Comparison of ENCODE assay signal across 15 mouse cellular contexts in the genomic region with DNA sequence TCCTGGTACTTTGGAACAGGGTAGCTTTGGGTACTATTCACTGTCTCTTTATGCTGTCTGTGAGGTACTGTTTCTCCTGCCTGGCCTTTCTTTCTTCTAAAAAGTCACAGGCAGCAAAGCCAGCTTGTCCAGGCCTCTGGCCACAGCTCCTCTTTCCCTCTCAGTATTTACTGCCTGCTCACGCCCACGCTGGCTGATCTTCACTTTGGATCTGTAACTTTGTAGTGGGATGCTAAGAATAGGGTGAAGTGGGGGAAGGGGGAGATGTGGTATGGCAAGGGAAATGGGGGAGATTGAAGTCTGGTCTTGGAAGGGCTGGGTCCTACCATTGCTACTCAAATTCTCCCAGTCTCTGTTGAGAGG. TPM values are rescaled to one million over a fixed set of nuclear protein-coding genes. Genes with fewer than 3 reads are reported as not detected.
A peak's percentile ranks its signal among the peaks of the same experiment; 100 is the strongest.
DNase-seq lines count a peak whose midpoint lies in the region; ATAC-seq and TF ChIP-seq lines count a peak whose summit lies in the region.
"Had no signal": no experiment of that assay in that cellular context is flagged by ENCODE, and none has a peak within 500 bp of the region (broad histone marks: within the 10 kb centered on the region; RNA-seq: fewer than 3 reads in every experiment).

No protein-coding gene starts in this region.

- H3K4me3 ChIP-seq in heart, embryonic 12.5 days, result no peak overlapping the region
- peak overlapping the region; percentile 59 for H3K4me3 ChIP-seq in lung, embryonic 16.5 days (ENCODE audit: low read length)
- H3K4me3 ChIP-seq in lung, adult 2 months (replicated peaks; ENCODE audit: extremely low read depth, low read depth, low read length), result no peak overlapping the region
- H3K4me3 ChIP-seq in limb, embryonic 10.5 days, result peak overlapping the region; percentile 65
- H3K4me3 ChIP-seq: myocyte had no signal

- peaks cover 100% of the 10 kb centered on the region for H3K27me3 ChIP-seq in heart, embryonic 12.5 days (replicated peaks)
- H3K27me3 ChIP-seq in lung, embryonic 16.5 days (ENCODE audit: control insufficient read depth, insufficient read depth, low read depth, low read length), result peaks cover 40% of the 10 kb centered on the region
- peaks cover 100% of the 10 kb centered on the region for H3K27me3 ChIP-seq in limb, embryonic 10.5 days (ENCODE audit: low read depth, poor library complexity, severe bottlenecking)

- no peak for TF ChIP-seq POLR2A in lung, adult 2 months (IDR thresholded peaks at IDR 0.05; ENCODE audit: borderline replicate concordance, extremely low read depth, low read depth, low read length)

- no peak for ATAC-seq in heart, embryonic 12.5 days (ENCODE audit: insufficient number of reproducible peaks, low FRiP score)
- ATAC-seq in lung, embryonic 16.5 days (ENCODE audit: low read depth), result no peak

- H3K4me2 ChIP-seq in heart, embryonic 12.5 days, result 0 out of 2 replicates have a peak overlapping the region, but pooled peaks have one; percentile 8
- peak overlapping the region; percentile 65 for H3K4me2 ChIP-seq in lung, embryonic 16.5 days (ENCODE audit: low read depth, low read length)
- H3K4me2 ChIP-seq: limb, embryonic 15.5 days had no signal

- no peak for TF ChIP-seq CTCF in lung, adult 2 months (IDR thresholded peaks at IDR 0.05; ENCODE audit: insufficient read depth, low read length)

- H3K9ac ChIP-seq in heart, embryonic 12.5 days, result no peak overlapping the region
- H3K9ac ChIP-seq in lung, embryonic 16.5 days (ENCODE audit: low read length), result peak overlapping the region; percentile 76
- H3K9ac ChIP-seq: limb, embryonic 15.5 days had no signal

- H3K9me3 ChIP-seq in heart, embryonic 12.5 days (replicated peaks), result no peaks in the 10 kb centered on the region
- no peaks in the 10 kb centered on the region for H3K9me3 ChIP-seq in lung, embryonic 16.5 days (ENCODE audit: control insufficient read depth, low read length)
- no peaks in the 10 kb centered on the region for H3K9me3 ChIP-seq in limb, embryonic 10.5 days (replicated peaks)
- H3K9me3 ChIP-seq: limb, embryonic 15.5 days had no signal

- DNase-seq in heart, postnatal 4 days, result no peak
- no peak for DNase-seq in lung, adult 2 months
- DNase-seq in limb, embryonic 10.5 days (ENCODE audit: low spot score), result no peak
- no peak for DNase-seq in adrenal gland, postnatal 14 days
- DNase-seq in right cerebral cortex, postnatal 25 days, result no peak
- DNase-seq in frontal cortex, postnatal 36 days (ENCODE audit: low spot score in 2 of 2), result no peak

- no peak overlapping the region for H3K27ac ChIP-seq in heart, embryonic 12.5 days (ENCODE audit: poor library complexity, severe bottlenecking)
- H3K27ac ChIP-seq in lung, embryonic 16.5 days (ENCODE audit: low read length), result peak overlapping the region; percentile 95
- H3K27ac ChIP-seq in limb, embryonic 10.5 days, result peak overlapping the region; percentile 95
- H3K27ac ChIP-seq: limb, embryonic 15.5 days had no signal

- WGBS in heart, embryonic 12.5 days, result 16% methylated on average over 2 of the region's 2 CpGs
- WGBS in lung, embryonic 16.5 days, result 9% methylated on average over 2 of the region's 2 CpGs
- WGBS in lung, adult 2 months, result 55% methylated on average over 2 of the region's 2 CpGs
- WGBS in limb, embryonic 10.5 days, result 12% methylated on average over 2 of the region's 2 CpGs

- 0 out of 2 replicates have a peak, but pooled peaks cover 6% of the 10 kb centered on the region for H3K4me1 ChIP-seq in heart, embryonic 12.5 days (replicated peaks)
- H3K4me1 ChIP-seq in lung, embryonic 16.5 days (replicated peaks; ENCODE audit: control insufficient read depth, insufficient read depth, low read length), result peaks cover 35% of the 10 kb centered on the region
- no peaks in the 10 kb centered on the region for H3K4me1 ChIP-seq in lung, adult 2 months (ENCODE audit: control insufficient read depth, insufficient read depth, low read length)
- peaks cover 97% of the 10 kb centered on the region for H3K4me1 ChIP-seq in limb, embryonic 10.5 days

- H3K36me3 ChIP-seq in heart, embryonic 12.5 days, result no peaks in the 10 kb centered on the region
- H3K36me3 ChIP-seq in lung, embryonic 16.5 days (ENCODE audit: control insufficient read depth, insufficient read depth, low read length), result no peaks in the 10 kb centered on the region
- no peaks in the 10 kb centered on the region for H3K36me3 ChIP-seq in limb, embryonic 10.5 days
- H3K36me3 ChIP-seq: limb, embryonic 15.5 days had no signal

RNA-seq across cellular contexts. Expression of gene Hoxb3, which starts 10.9 kb away (rescaled TPM):
- polyA plus RNA-seq in heart, embryonic 12.5 days (2016; fragmentation: Nextera tagmentation; extraction: Ambion mirVana), result 0.45 and 0.86 TPM in 2 replicates
- total RNA-seq in heart, postnatal 4 days (2021), result 1 to 10 TPM; 1.4 to 1.5 TPM
- 2.1 and 2.6 TPM in 2 replicates for polyA plus RNA-seq in lung, embryonic 16.5 days (2015; fragmentation: Nextera tagmentation; extraction: Ambion mirVana)
- 11.0 and 13.2 TPM in 2 replicates for polyA plus RNA-seq in lung, adult 2 months (2012; rRNA removed)
- polyA plus RNA-seq in limb, embryonic 10.5 days (2016; fragmentation: Nextera tagmentation; extraction: Ambion mirVana), result 0.76 and 1.0 TPM in 2 replicates
- total RNA-seq in adrenal gland, postnatal 14 days (2021), result 17.1 and 26.0 TPM in 2 replicates
- total RNA-seq: layer of hippocampus, postnatal 10 days; MEL had no signal
- polyA plus RNA-seq: myocyte had no signal

RNA-seq across cellular contexts. Expression of gene Hoxb4, which starts 15.9 kb away (rescaled TPM):
- polyA plus RNA-seq in heart, embryonic 12.5 days (2016; fragmentation: Nextera tagmentation; extraction: Ambion mirVana), result 0.19 and 0.32 TPM in 2 replicates
- total RNA-seq in heart, postnatal 4 days (2021), result 1 to 10 TPM in 1 of 2 experiments, under 1 TPM in 1; 0.74 to 1.0 TPM
- 3.4 TPM in 2 replicates for polyA plus RNA-seq in lung, embryonic 16.5 days (2015; fragmentation: Nextera tagmentation; extraction: Ambion mirVana)
- 9.9 and 12.5 TPM in 2 replicates for polyA plus RNA-seq in lung, adult 2 months (2012; rRNA removed)
- polyA plus RNA-seq in limb, embryonic 10.5 days (2016; fragmentation: Nextera tagmentation; extraction: Ambion mirVana), result 0.89 and 1.2 TPM in 2 replicates
- 14.0 and 15.7 TPM in 2 replicates for total RNA-seq in adrenal gland, postnatal 14 days (2021)
- total RNA-seq: layer of hippocampus, postnatal 10 days; MEL had no signal
- polyA plus RNA-seq: myocyte had no signal

RNA-seq across cellular contexts. Expression of gene Hoxb2, which starts 16.3 kb away (rescaled TPM):
- 4.0 TPM in 2 replicates for polyA plus RNA-seq in heart, embryonic 12.5 days (2016; fragmentation: Nextera tagmentation; extraction: Ambion mirVana)
- total RNA-seq in heart, postnatal 4 days (2021), result 1 to 10 TPM; 1.3 to 2.2 TPM
- 20.1 and 24.0 TPM in 2 replicates for polyA plus RNA-seq in lung, embryonic 16.5 days (2015; fragmentation: Nextera tagmentation; extraction: Ambion mirVana)
- 19.7 and 24.7 TPM in 2 replicates for polyA plus RNA-seq in lung, adult 2 months (2012; rRNA removed)
- polyA plus RNA-seq in limb, embryonic 10.5 days (2016; fragmentation: Nextera tagmentation; extraction: Ambion mirVana), result 11.3 and 13.5 TPM in 2 replicates
- 18.0 and 19.3 TPM in 2 replicates for total RNA-seq in adrenal gland, postnatal 14 days (2021)
- total RNA-seq: gastrocnemius, adult 18-20 months; layer of hippocampus, postnatal 10 days; MEL had no signal
- polyA plus RNA-seq: myocyte had no signal

RNA-seq across cellular contexts. Expression of gene Hoxb5, which starts 30.8 kb away (rescaled TPM):
- 0.14 and 1.9 TPM in 2 replicates for polyA plus RNA-seq in heart, embryonic 12.5 days (2016; fragmentation: Nextera tagmentation; extraction: Ambion mirVana)
- under 1 TPM in 1 of 2 experiments, not detected in 1; 0.32 TPM for total RNA-seq in heart, postnatal 4 days (2021)
- polyA plus RNA-seq in lung, embryonic 16.5 days (2015; fragmentation: Nextera tagmentation; extraction: Ambion mirVana), result 39.2 and 46.6 TPM in 2 replicates
- 12.1 and 15.6 TPM in 2 replicates for polyA plus RNA-seq in lung, adult 2 months (2012; rRNA removed)
- 5.5 and 5.9 TPM in 2 replicates for polyA plus RNA-seq in limb, embryonic 10.5 days (2016; fragmentation: Nextera tagmentation; extraction: Ambion mirVana)
- total RNA-seq in adrenal gland, postnatal 14 days (2021), result 17.1 and 18.7 TPM in 2 replicates
- total RNA-seq: layer of hippocampus, postnatal 10 days; megakaryocyte-erythroid progenitor cell, adult 5-6 weeks; MEL had no signal
- polyA plus RNA-seq: myocyte had no signal

RNA-seq across cellular contexts. Expression of gene Hoxb1, which starts 31.6 kb away (rescaled TPM):
- polyA plus RNA-seq in heart, embryonic 12.5 days (2016; fragmentation: Nextera tagmentation; extraction: Ambion mirVana), result not detected in 2 replicates
- not detected for total RNA-seq in heart, postnatal 4 days (2021)
- 0.18 TPM in 1 of 2 replicates, not detected in the other for polyA plus RNA-seq in lung, embryonic 16.5 days (2015; fragmentation: Nextera tagmentation; extraction: Ambion mirVana)
- polyA plus RNA-seq in lung, adult 2 months (2012; rRNA removed), result not detected in 2 replicates
- 0.78 and 0.83 TPM in 2 replicates for polyA plus RNA-seq in limb, embryonic 10.5 days (2016; fragmentation: Nextera tagmentation; extraction: Ambion mirVana)
- total RNA-seq in adrenal gland, postnatal 14 days (2021), result not detected in 2 replicates
- total RNA-seq: gastrocnemius, adult 18-20 months; layer of hippocampus, postnatal 10 days; megakaryocyte-erythroid progenitor cell, adult 5-6 weeks; MEL had no signal
- polyA plus RNA-seq: heart, postnatal 0 days; limb, embryonic 15.5 days; myocyte had no signal

Comparison
In these comparisons a context has a peak if more than half of its experiments do, and no peak if none do; other contexts are left out.
1. H3K4me3 ChIP-seq: peak in lung, embryonic 16.5 days (single experiment) and limb, embryonic 10.5 days (single experiment); none in heart, embryonic 12.5 days (single experiment) and lung, adult 2 months (single experiment).